Mouse (Mus musculus) olfactory bulb, adult 2 months (tissue): ENCODE data around the gene Elovl6. TPM values are rescaled to one million over a fixed set of nuclear protein-coding genes. Genes with fewer than 3 reads are reported as not detected.

Experiments
- H3K27ac ChIP-seq: fragments of 200-500 bp; 2 replicates; pipeline ENCODE4 v1.5.1; 2012; ENCODE audit warnings: low read depth, low read length; ENCODE audit not compliant: insufficient read depth
- H3K4me1 ChIP-seq: fragments of 200-500 bp; 2 replicates; pipeline ENCODE4 v1.6.1; 2012; ENCODE audit warnings: low read length; ENCODE audit not compliant: control insufficient read depth, insufficient read depth
- H3K4me3 ChIP-seq: fragments of 200-500 bp; 2 replicates; pipeline ENCODE4 v1.5.1; 2012; ENCODE audit warnings: mild to moderate bottlenecking, low read depth, low read length, moderate library complexity; ENCODE audit not compliant: insufficient read depth
- CTCF ChIP-seq: fragments of 200-500 bp; IDR thresholded peaks from 2 replicates; pipeline ENCODE4 v1.5.1; 2012; ENCODE audit warnings: low read depth, mild to moderate bottlenecking, low read length, moderate library complexity; ENCODE audit not compliant: insufficient read depth
- POLR2A ChIP-seq: fragments of 200-500 bp; IDR thresholded peaks from 2 replicates; pipeline ENCODE4 v1.6.1; 2012; ENCODE audit warnings: mild to moderate bottlenecking, low read depth, low read length, moderate library complexity; ENCODE audit not compliant: insufficient read depth
- WGBS: fragments of 180-500 bp; shearing (Covaris S2); methylation state at CpG from one replicate; pipeline ENCODE4 v1.1.7; 2018; 5-methylcytosine and 5-hydroxymethylcytosine counted together
- polyA plus RNA-seq: library from polyadenylated mRNA; stranded (reverse); fragments of >200 nt; gene quantifications from 2 replicates; pipeline ENCODE4 v1.2.4, GENCODE M21; 2012; ENCODE audit warnings: low replicate concordance; ENCODE audit not compliant: missing spikeins, insufficient read depth, insufficient read length

Elovl6 gene
- polyA plus RNA-seq, 1 experiment = 155 TPM

DNA sequence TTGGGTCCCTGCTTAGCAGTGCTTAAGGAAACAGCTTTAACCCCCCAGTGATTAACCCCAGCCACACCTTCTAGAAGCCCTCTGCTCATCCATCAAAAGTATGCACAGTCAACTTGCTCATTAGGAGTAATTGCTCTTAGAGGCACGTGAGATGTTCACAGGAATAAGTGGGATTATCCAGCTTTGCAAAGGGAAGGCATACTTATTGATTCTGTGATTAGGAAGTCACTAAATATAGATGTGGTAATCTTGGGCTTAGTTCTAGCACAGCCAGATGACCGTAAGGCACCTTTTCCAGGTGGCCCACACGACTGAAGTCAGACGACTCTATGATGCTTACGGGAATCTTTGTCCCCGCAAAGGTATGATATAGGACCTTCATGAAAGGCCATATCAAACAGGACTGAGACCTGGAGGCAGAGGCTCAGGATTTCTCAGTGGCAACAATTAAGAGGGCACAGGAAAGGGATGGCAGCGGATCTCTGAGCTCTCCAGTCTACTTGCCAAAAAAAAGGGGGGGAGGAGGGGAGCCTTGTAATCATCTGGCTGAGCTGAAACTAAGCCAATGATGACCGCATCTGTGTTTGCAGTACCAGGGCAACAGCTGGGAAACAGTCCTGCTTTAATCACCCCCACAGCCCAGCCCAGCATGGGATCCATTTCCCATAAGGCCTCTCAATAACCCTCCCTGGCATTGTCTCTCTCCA lies 117.6 kb downstream of the Elovl6 start:
- WGBS = 75% methylated on average over 8 of the region's 8 CpGs
- TF ChIP-seq POLR2A = no peak
- TF ChIP-seq CTCF = no peak
- H3K4me1 ChIP-seq = no peaks in the 10 kb centered on the region
- H3K4me3 ChIP-seq = no peak overlapping the region
- no peak overlapping the region for H3K27ac ChIP-seq

DNA sequence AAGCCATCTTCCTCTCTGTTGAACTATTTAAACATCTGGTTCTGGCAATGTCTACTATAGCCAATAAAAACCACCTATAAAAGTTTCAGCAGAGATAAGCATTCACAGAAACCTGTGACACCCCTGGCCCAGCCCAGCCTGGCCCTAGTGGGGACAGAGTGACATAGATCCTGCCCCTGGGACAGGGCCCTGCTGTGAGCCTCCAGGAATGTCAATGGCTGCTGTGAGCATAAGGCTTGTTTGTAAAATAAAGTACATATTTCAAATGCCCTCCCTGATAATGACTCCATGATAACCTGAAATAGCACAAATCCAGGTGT lies 118.1 kb downstream of the Elovl6 start:
- H3K27ac ChIP-seq = no peak overlapping the region
- no peaks in the 10 kb centered on the region for H3K4me1 ChIP-seq
- no peak overlapping the region for H3K4me3 ChIP-seq
- TF ChIP-seq CTCF = no peak

DNA sequence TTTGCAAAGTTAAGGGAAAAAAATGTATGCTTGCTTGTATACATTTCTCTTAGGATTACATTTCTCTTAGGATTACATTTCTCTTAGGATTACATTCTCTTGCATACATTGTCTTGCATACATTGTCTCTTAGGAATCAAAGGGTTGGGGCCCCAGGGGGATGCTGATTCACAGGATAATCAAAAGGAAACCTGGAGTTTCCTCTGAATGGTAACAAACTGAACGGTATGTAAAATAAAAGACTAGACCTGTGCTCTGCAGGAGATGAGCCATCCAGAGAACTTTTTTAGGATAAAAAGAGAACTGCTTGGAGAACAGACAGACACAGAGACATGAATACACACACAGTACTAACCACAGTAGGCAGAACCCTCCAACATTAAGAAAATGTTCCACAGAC lies 118.8 kb downstream of the Elovl6 start:
- no peak overlapping the region for H3K4me3 ChIP-seq
- 67% methylated on average over 1 of the region's 1 CpGs for WGBS
- no peaks in the 10 kb centered on the region for H3K4me1 ChIP-seq
- TF ChIP-seq POLR2A = no peak
- no peak overlapping the region for H3K27ac ChIP-seq

DNA sequence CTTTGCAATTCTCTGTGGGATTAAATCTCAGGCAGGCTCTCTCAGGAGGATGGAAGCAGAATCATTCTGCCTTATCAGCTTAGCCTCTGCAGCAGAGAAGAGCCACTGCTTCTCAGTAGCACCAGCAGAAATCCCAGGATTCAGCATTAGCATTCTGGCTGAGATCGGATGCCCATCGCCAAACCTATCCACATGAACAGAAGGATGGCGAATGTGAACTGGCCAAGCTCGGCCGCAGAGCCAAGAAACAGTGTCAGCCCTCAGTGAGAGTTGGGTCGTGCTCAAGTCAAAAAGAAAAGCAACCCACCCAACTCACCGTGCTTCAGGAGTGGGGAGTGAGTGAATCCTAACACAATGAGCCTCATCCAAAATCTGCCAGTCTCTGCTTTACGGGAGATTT lies 119.6 kb downstream of the Elovl6 start:
- Histone ChIP-seq H3K4me1 (no peaks in the 10 kb centered on the region), H3K4me3 (no peak overlapping the region), H3K27ac (no peak overlapping the region)
- TF ChIP-seq CTCF = no peak
- TF ChIP-seq POLR2A = no peak
- 89% methylated on average over 8 of the region's 8 CpGs for WGBS

DNA sequence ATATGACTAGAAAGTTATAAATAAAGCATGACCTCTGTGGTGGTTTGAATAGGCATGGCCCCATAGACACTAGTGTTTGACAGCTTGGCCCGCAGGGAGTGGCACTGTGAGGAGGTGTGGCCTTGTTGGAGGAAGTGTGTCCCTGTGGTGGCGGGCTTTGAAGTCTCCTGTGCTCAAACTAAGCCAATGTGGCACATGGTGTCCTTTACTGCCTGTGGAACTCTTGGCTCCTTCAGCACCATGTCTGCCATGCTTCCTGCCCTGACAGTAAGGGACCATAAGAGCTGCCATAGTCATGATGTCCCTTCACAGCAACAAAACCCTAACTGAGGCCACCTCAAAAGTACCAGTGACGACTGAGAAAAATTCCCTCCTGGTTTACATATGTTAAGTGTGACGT lies 120.3 kb downstream of the Elovl6 start:
- 90% methylated on average over 4 of the region's 4 CpGs for WGBS
- Histone ChIP-seq H3K4me3 (no peak overlapping the region), H3K4me1 (no peaks in the 10 kb centered on the region), H3K27ac (no peak overlapping the region)
- TF ChIP-seq CTCF (no peak), POLR2A (no peak)

DNA sequence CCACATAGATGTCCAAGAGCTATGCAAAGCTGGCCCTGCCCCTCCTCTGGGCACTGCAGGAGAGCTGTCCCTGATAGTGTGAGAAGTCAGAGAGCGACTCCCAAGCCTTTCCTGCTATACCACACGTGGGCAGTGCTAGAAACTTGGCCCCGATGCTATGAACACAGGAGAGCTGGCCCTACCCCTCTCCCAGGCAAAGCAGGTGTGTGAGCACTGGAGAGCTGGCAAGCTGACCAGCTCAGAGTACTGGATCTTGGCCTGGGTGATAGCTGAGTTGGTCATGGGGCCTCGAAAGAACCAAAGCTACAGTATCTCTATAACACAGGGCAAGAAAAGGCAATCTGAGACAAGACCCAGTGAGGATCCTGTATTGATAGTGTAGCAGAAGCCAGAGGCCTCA lies 124.4 kb downstream of the Elovl6 start:
- H3K4me1 ChIP-seq = no peaks in the 10 kb centered on the region
- TF ChIP-seq CTCF = no peak
- TF ChIP-seq POLR2A = no peak
- H3K27ac ChIP-seq = no peak overlapping the region
- no peak overlapping the region for H3K4me3 ChIP-seq
- 85% methylated on average over 4 of the region's 4 CpGs for WGBS

DNA sequence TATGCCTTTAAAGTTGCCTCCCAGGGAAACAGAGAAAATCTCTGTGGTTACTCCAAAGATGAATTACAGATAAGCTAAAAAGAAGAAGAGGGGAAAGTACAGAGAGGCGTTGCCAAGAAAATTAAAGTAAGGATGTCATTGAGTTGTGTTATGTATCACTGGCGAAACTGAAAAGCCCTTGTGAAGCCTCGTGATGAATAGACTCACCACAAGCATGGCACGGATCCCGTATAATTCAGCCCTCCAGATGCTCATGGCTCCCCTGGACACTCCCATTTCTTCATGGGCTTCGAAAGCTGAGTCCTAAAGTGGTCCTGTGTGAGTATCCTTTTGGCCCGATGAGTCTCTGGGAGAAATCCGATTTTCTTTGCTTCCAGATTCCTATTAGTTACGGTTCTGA lies 125.1 kb downstream of the Elovl6 start:
- Histone ChIP-seq H3K27ac (no peak overlapping the region), H3K4me1 (no peaks in the 10 kb centered on the region), H3K4me3 (no peak overlapping the region)
- 85% methylated on average over 9 of the region's 9 CpGs for WGBS
- TF ChIP-seq POLR2A = no peak
- TF ChIP-seq CTCF = no peak

DNA sequence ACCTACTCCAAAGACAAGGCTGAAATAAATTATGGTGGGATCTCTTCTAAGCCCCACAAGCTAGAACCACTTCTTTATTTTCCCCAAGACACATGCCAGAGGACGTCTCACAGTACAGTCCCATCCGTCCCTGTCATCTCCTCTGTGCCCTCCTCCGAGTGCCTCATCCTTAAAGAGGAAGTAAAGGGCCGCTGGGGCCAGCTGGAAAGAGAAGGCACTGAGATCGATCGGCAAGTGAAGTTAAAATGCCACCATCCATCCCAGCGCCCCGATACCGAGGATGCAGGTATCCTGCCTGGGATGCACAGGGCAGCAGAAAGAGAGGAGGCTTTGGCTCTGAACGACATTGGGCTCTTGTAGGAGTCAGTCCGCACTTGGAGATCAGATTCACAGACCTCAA lies 125.6 kb downstream of the Elovl6 start:
- Histone ChIP-seq H3K27ac (no peak overlapping the region), H3K4me1 (no peaks in the 10 kb centered on the region), H3K4me3 (no peak overlapping the region)
- TF ChIP-seq POLR2A (no peak), CTCF (no peak)
- WGBS = 94% methylated on average over 11 of the region's 11 CpGs

DNA sequence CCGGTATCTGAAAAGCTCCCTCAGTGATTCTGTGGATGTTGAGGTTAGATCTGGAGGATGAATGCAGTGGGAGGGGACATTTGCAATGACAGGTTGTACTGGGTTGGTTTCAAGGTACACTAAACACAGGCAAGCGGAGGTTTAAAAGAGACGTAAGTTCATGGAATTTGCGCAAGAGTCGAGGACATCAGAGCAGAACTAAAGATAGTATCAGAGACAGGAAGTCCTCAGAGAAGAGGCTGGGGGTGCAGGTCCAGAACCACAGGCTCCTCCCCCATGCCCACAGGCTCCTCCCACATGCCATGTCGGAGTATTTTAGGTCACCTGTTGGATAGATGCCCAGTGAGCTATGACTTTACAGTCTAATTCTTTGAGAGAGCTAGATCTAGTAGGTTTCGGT lies 126.6 kb downstream of the Elovl6 start:
- 89% methylated on average over 7 of the region's 7 CpGs for WGBS
- TF ChIP-seq CTCF (no peak), POLR2A (no peak)

DNA sequence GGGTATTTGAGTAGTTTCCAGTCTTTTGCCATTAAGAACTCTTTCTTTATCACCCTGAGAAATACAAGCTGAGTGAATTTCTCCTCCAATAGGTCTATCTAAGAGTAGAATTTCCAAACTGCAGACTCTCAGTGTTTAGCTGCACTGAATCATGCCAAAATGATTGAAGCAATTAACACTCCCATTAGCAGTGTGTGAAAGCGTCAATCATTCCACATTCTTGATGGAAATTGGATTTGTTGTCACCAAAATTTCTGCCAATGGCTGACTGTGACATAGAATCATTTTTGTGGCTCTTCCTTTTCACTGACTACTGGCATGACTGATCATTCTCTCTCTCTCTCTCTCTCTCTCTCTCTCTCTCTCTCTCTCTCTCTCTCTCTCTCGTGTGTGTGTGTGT lies 131.8 kb downstream of the Elovl6 start:
- Histone ChIP-seq H3K4me3 (no peak overlapping the region), H3K4me1 (no peaks in the 10 kb centered on the region), H3K27ac (no peak overlapping the region)
- no peak for TF ChIP-seq POLR2A
- TF ChIP-seq CTCF = no peak
- 63% methylated on average over 2 of the region's 2 CpGs for WGBS

More for the DNA sequence above, 126.6 kb downstream of the Elovl6 start:
- no peak overlapping the region for H3K27ac ChIP-seq
- no peak overlapping the region for H3K4me3 ChIP-seq
- H3K4me1 ChIP-seq = no peaks in the 10 kb centered on the region
